Mouse (Mus musculus): ENCODE data around the gene Dpp4. TPM values are rescaled to one million over a fixed set of nuclear protein-coding genes. Genes with fewer than 3 reads are reported as not detected.

Dpp4 gene
- total RNA-seq, 2 experiments from 2014 or later = 14.6 to 17.6 TPM

GRCm38 (mm10) chr2:62363606-62364005, 48.4 kb downstream of the Dpp4 start:
- no peak for ATAC-seq (ENCODE audit: poor library complexity, severe bottlenecking)

- ATAC-seq (ENCODE audit: poor library complexity, severe bottlenecking) = no peak
Observed at GRCm38 (mm10) chr2:62362211-62362610, 49.8 kb downstream of the Dpp4 start.

GRCm38 (mm10) chr2:62361514-62361913, 50.5 kb downstream of the Dpp4 start:
- no peak for ATAC-seq (ENCODE audit: poor library complexity, severe bottlenecking)

- no peak for ATAC-seq (ENCODE audit: poor library complexity, severe bottlenecking)
Observed at GRCm38 (mm10) chr2:62360872-62361271, 51.2 kb downstream of the Dpp4 start.

GRCm38 (mm10) chr2:62357259-62357658, 54.8 kb downstream of the Dpp4 start:
- ATAC-seq (ENCODE audit: poor library complexity, severe bottlenecking) = no peak

GRCm38 (mm10) chr2:62356606-62357005, 55.4 kb downstream of the Dpp4 start:
- ATAC-seq (ENCODE audit: poor library complexity, severe bottlenecking) = peak; percentile 30; the same call in 1 of the 2 replicates

GRCm38 (mm10) chr2:62355766-62356165, 56.3 kb downstream of the Dpp4 start:
- no peak for ATAC-seq (ENCODE audit: poor library complexity, severe bottlenecking)

GRCm38 (mm10) chr2:62352035-62352434, 60.0 kb downstream of the Dpp4 start:
- ATAC-seq (ENCODE audit: poor library complexity, severe bottlenecking) = no peak

GRCm38 (mm10) chr2:62347762-62348161, 64.3 kb downstream of the Dpp4 start:
- ATAC-seq (ENCODE audit: poor library complexity, severe bottlenecking) = no peak

GRCm38 (mm10) chr2:62346771-62347170, 65.3 kb downstream of the Dpp4 start:
- ATAC-seq (ENCODE audit: poor library complexity, severe bottlenecking) = no peak; the same call in 1 of the 2 replicates

GRCm38 (mm10) chr2:62344367-62344766, 67.7 kb downstream of the Dpp4 start:
- ATAC-seq (ENCODE audit: poor library complexity, severe bottlenecking) = no peak

GRCm38 (mm10) chr2:62341734-62342128, 70.3 kb downstream of the Dpp4 start:
- ATAC-seq (ENCODE audit: poor library complexity, severe bottlenecking) = no peak

- ATAC-seq (ENCODE audit: poor library complexity, severe bottlenecking) = no peak
Observed at GRCm38 (mm10) chr2:62341061-62341733, 70.8 kb downstream of the Dpp4 start.

GRCm38 (mm10) chr2:62339222-62339944, 72.6 kb downstream of the Dpp4 start:
- no peak for ATAC-seq (ENCODE audit: poor library complexity, severe bottlenecking)

- ATAC-seq (ENCODE audit: poor library complexity, severe bottlenecking) = no peak
Observed at GRCm38 (mm10) chr2:62337086-62337485, 74.9 kb downstream of the Dpp4 start.

- no peak for ATAC-seq (ENCODE audit: poor library complexity, severe bottlenecking)
Observed at GRCm38 (mm10) chr2:62334397-62335243, 77.4 kb downstream of the Dpp4 start.

GRCm38 (mm10) chr2:62332465-62332864, 79.6 kb downstream of the Dpp4 start:
- no peak for ATAC-seq (ENCODE audit: poor library complexity, severe bottlenecking)

- ATAC-seq (ENCODE audit: poor library complexity, severe bottlenecking) = no peak
Observed at GRCm38 (mm10) chr2:62331913-62332312, 80.1 kb downstream of the Dpp4 start.

GRCm38 (mm10) chr2:62325388-62325787, 86.6 kb downstream of the Dpp4 start:
- no peak for ATAC-seq (ENCODE audit: poor library complexity, severe bottlenecking)

GRCm38 (mm10) chr2:62323078-62323637, 88.9 kb downstream of the Dpp4 start:
- no peak for ATAC-seq (ENCODE audit: poor library complexity, severe bottlenecking)

GRCm38 (mm10) chr2:62319489-62319888, 92.5 kb downstream of the Dpp4 start:
- ATAC-seq (ENCODE audit: poor library complexity, severe bottlenecking) = no peak

All from megakaryocyte, adult 5-6 weeks (primary cell).